Mouse (Mus musculus): ENCODE results near the gene Bysl. TPM values are rescaled to one million over a fixed set of nuclear protein-coding genes. Genes with fewer than 3 reads are reported as not detected.
A peak's percentile ranks its signal among the peaks of the same experiment; 100 is the strongest.
"Not testable (repeated sequence)": the region's sequence is repeated elsewhere in the genome, so short reads cannot be mapped to it uniquely, and the experiment has no call there.

The Bysl gene
- total RNA-seq, 2 experiments from 2014 or later: 5.9 to 8.4 TPM

GRCm38 (mm10) chr17:47622912-47623554 is 11.7 kb upstream of the Bysl start:
- ATAC-seq (replicated peaks; ENCODE audit: low FRiP score, poor library complexity, severe bottlenecking): no peak

- no peak for ATAC-seq (replicated peaks; ENCODE audit: low FRiP score, poor library complexity, severe bottlenecking)
Measured at GRCm38 (mm10) chr17:47618556-47619311, 7.4 kb upstream of the Bysl start.

- ATAC-seq (replicated peaks; ENCODE audit: low FRiP score, poor library complexity, severe bottlenecking): peak; percentile 95
Measured at GRCm38 (mm10) chr17:47617605-47618307, 6.5 kb upstream of the Bysl start.

GRCm38 (mm10) chr17:47616652-47617051 is 5.4 kb upstream of the Bysl start:
- ATAC-seq (replicated peaks; ENCODE audit: low FRiP score, poor library complexity, severe bottlenecking): no peak

GRCm38 (mm10) chr17:47616119-47616518 is 4.8 kb upstream of the Bysl start:
- ATAC-seq (replicated peaks; ENCODE audit: low FRiP score, poor library complexity, severe bottlenecking): no peak

- ATAC-seq (replicated peaks; ENCODE audit: low FRiP score, poor library complexity, severe bottlenecking): no peak
Measured at GRCm38 (mm10) chr17:47614018-47614417, 2.7 kb upstream of the Bysl start.

- ATAC-seq (replicated peaks; ENCODE audit: low FRiP score, poor library complexity, severe bottlenecking): 0 out of 2 replicates have a peak, but pooled peaks have one; percentile 2
Measured at GRCm38 (mm10) chr17:47611661-47611982, 330 bp upstream of the Bysl start.

- ATAC-seq (replicated peaks; ENCODE audit: low FRiP score, poor library complexity, severe bottlenecking): no peak
Measured at GRCm38 (mm10) chr17:47609182-47609581, 2.1 kb downstream of the Bysl start.

GRCm38 (mm10) chr17:47606220-47606619 is 5.1 kb downstream of the Bysl start:
- no peak for ATAC-seq (replicated peaks; ENCODE audit: low FRiP score, poor library complexity, severe bottlenecking)

GRCm38 (mm10) chr17:47602289-47602688 is 9.0 kb downstream of the Bysl start:
- no peak for ATAC-seq (replicated peaks; ENCODE audit: low FRiP score, poor library complexity, severe bottlenecking)

- ATAC-seq (replicated peaks; ENCODE audit: low FRiP score, poor library complexity, severe bottlenecking): no peak
Measured at GRCm38 (mm10) chr17:47601389-47601755, 9.9 kb downstream of the Bysl start.

- ATAC-seq (replicated peaks; ENCODE audit: low FRiP score, poor library complexity, severe bottlenecking): no peak
Measured at GRCm38 (mm10) chr17:47600601-47601388, 10.5 kb downstream of the Bysl start.

- ATAC-seq (replicated peaks; ENCODE audit: low FRiP score, poor library complexity, severe bottlenecking): no peak
Measured at GRCm38 (mm10) chr17:47599511-47600297, 11.6 kb downstream of the Bysl start.

- not testable (repeated sequence) for ATAC-seq (replicated peaks; ENCODE audit: low FRiP score, poor library complexity, severe bottlenecking)
Measured at GRCm38 (mm10) chr17:47598580-47599304, 12.6 kb downstream of the Bysl start.

- ATAC-seq (replicated peaks; ENCODE audit: low FRiP score, poor library complexity, severe bottlenecking): peak; percentile 69
Measured at GRCm38 (mm10) chr17:47597838-47598579, 13.3 kb downstream of the Bysl start.

GRCm38 (mm10) chr17:47597261-47597660 is 14.0 kb downstream of the Bysl start:
- ATAC-seq (replicated peaks; ENCODE audit: low FRiP score, poor library complexity, severe bottlenecking): no peak

- ATAC-seq (replicated peaks; ENCODE audit: low FRiP score, poor library complexity, severe bottlenecking): no peak
Measured at GRCm38 (mm10) chr17:47596839-47597164, 14.5 kb downstream of the Bysl start.

- ATAC-seq (replicated peaks; ENCODE audit: low FRiP score, poor library complexity, severe bottlenecking): no peak
Measured at GRCm38 (mm10) chr17:47596162-47596838, 15.0 kb downstream of the Bysl start.

Data from erythroid progenitor cell, adult 5-6 weeks (primary cell).